Mouse (Mus musculus) heart, postnatal 25 days (tissue): ENCODE data around the gene Trcg1. TPM values are rescaled to one million over a fixed set of nuclear protein-coding genes. Genes with fewer than 3 reads are reported as not detected.
"Not testable (repeated sequence)": the region's sequence is repeated elsewhere in the genome, so short reads cannot be mapped to it uniquely, and the experiment has no call there.

ENCODE experiments used
- DNase-seq: peaks from one replicate; pipeline ENCODE4 v3.0.0; 2022; ENCODE audit warnings: low spot score
- intact Hi-C: fragments of 180-260 bp; cut with DNase I; formaldehyde crosslinking; loops from one replicate; pipeline ENCODE4 v1.15.1; 2025
- total RNA-seq, 2 experiments: library from RNA; stranded (reverse); gene quantifications; 2 replicates each; pipeline ENCODE4 v1.2.3; 2021

Trcg1 gene
- total RNA-seq: not detected

DNA sequence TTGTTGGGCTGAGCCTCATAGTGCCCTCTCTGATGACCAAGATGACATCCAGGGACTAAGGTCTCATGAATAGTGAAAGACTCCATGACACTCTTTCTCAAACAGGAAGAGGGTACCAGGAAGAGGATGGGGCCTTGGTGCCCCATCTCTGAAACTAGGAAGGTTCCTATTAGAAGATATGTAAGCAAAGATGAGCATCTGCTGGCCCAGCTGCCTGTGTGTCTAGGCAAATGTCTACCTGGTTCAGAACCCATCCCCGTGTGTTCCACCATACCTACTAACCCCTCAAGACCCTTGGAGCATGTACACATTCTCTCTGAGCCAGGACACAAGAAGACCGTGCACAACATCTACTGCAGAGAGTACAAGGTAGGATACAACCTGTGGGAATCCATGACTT lies at the start of gene Trcg1:
Gene Trcg1 (plus strand): TSS at position 301 of the 400 bp plus-strand sequence.
- no peak for DNase-seq
- intact Hi-C loops: no loop called here

- no peak for DNase-seq
- intact Hi-C loops: no loop called here
Observed at GRCm38 (mm10) chr9:57196708-57197107, 39.6 kb upstream of the Trcg1 start.

- DNase-seq: no peak
- intact Hi-C loops: no loop called here
Observed at GRCm38 (mm10) chr9:57197414-57197813, 38.9 kb upstream of the Trcg1 start.

DNA sequence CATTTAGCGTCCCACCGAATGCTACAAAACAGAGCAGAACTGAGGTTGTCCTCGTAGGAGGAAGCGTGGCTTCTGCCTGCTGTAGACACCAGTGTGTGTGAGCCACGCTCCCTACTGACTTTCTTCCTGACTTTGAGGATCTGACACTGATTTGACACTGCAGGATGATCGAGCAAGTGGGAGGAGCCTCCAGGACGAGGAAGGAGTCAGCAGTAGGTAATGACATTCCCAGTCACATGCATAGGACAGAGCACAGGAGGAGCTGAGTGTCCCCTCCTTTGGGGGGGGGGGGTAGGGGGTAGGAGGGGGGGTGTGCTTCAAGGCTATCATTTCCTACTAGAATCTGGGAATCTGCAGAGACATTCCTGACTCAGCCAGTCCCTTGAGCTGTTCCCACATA lies 33.4 kb upstream of the Trcg1 start:
- intact Hi-C loops: no loop called here
- DNase-seq: no peak

DNA sequence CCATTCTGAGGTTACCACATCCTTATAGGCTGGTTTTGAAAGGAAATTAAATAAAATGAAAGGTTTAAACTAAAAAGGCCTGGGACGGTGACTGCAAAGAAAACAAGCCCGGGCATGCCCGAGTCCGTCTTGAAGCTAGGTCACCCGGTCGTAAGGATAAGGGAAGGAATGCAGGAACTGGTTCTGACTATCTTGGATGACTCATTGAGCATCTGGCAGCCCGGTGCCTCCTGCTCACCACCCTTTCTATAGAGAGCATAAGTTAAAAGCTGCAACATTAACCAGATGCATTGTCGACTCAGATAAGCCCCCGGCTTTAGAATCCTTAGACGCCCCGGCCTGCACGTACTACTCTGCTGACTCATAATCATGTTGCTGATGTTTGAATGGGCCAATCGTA lies 32.8 kb upstream of the Trcg1 start:
- DNase-seq, intact Hi-C loops: not testable (repeated sequence)

GRCm38 (mm10) chr9:57206896-57207295 lies 29.5 kb upstream of the Trcg1 start:
- no peak for DNase-seq
- intact Hi-C loops: loop anchor here (5.0 kb wide), 1 partner anchor 310 kb away; no protein-coding TSS in a partner anchor

- DNase-seq: no peak
- intact Hi-C loops: loop anchor here (1.0 to 5.0 kb wide), 2 partner anchors 224 to 308 kb away; no protein-coding TSS in a partner anchor
Observed at GRCm38 (mm10) chr9:57209316-57209715, 27.0 kb upstream of the Trcg1 start.

GRCm38 (mm10) chr9:57212448-57213222 lies 23.7 kb upstream of the Trcg1 start:
- intact Hi-C loops: loop anchor here (5.0 kb wide), 1 partner anchor 45 kb away; no protein-coding TSS in a partner anchor
- DNase-seq: no peak

- intact Hi-C loops: loop anchor here (5.0 kb wide), 1 partner anchor 43 kb away; no protein-coding TSS in a partner anchor
- no peak for DNase-seq
Observed at GRCm38 (mm10) chr9:57214500-57214899, 21.9 kb upstream of the Trcg1 start.

DNA sequence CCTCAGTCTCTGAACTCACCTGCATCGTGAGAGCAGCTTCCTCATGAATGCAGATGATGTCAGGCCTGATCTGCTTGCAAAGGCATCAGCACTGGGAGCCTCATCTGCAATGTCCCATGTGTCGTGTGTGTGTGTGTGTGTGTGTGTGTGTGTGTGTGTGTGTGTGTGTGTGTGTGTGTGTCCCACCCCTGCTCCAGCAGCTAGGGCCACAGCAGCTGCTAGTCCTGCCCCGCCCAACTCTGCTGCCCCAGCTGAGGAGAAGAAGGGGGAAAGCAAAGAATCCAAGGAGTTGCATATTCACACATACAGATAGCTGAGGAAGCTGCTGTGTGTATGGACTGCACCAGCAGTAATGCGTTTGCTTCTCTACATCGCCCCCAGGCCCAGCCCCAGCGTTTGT lies 19.1 kb upstream of the Trcg1 start:
- DNase-seq: no peak
- intact Hi-C loops: no loop called here

- intact Hi-C loops: no loop called here
- DNase-seq: no peak
Observed at GRCm38 (mm10) chr9:57218776-57219175, 17.6 kb upstream of the Trcg1 start.

- DNase-seq: no peak
- intact Hi-C loops: no loop called here
Observed at GRCm38 (mm10) chr9:57219511-57219910, 16.8 kb upstream of the Trcg1 start.

- no peak for DNase-seq
Observed at GRCm38 (mm10) chr9:57220356-57220755, 16.0 kb upstream of the Trcg1 start.

GRCm38 (mm10) chr9:57223341-57223740 lies 13.0 kb upstream of the Trcg1 start:
- intact Hi-C loops: loop anchor here (5.0 kb wide), 1 partner anchor 331 kb away; no protein-coding TSS in a partner anchor
- DNase-seq: no peak

More at GRCm38 (mm10) chr9:57220356-57220755, 16.0 kb upstream of the Trcg1 start:
- intact Hi-C loops: loop anchor here (5.0 kb wide), 1 partner anchor 328 kb away; no protein-coding TSS in a partner anchor

DNA sequence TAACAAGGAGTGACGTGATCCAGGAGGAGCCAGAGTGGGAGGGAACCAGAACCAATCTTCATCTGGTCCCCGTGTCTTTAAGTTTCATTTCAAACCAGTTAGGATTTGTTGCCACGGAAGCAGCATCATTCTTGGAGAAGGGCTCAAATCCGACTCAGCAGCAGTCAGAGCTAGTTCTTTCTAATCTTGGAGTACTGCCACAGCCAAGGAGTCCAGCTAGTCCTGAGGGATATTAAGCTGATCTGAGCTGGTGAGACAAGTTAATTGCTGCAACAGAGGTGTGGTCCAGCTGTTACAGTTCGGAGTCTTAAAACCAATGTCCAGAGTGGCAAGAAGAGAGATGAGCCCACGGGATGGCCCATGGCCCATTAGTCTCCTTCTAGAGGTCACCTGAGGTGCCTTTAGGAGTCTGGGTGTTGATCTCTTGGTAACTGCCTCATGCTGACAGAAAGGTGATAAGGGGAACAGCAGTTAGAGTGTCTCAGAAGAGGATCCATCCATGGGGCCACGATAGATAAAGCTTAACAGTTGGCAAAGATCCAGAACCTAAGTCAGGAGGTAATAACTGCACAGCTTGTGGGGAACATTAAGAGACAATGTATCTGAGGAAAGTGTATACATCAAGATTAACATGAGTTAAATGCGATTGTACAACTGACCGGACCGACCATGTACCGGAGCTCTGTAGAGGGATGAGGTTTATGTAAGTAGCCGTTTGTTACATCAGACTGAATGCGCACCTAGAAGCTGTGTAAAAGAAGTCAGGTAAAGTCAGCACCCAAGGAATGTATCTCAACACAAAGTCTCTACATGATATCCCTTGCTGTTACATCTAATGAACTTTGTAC lies 10.4 kb upstream of the Trcg1 start:
- intact Hi-C loops: no loop called here
- no peak for DNase-seq

DNA sequence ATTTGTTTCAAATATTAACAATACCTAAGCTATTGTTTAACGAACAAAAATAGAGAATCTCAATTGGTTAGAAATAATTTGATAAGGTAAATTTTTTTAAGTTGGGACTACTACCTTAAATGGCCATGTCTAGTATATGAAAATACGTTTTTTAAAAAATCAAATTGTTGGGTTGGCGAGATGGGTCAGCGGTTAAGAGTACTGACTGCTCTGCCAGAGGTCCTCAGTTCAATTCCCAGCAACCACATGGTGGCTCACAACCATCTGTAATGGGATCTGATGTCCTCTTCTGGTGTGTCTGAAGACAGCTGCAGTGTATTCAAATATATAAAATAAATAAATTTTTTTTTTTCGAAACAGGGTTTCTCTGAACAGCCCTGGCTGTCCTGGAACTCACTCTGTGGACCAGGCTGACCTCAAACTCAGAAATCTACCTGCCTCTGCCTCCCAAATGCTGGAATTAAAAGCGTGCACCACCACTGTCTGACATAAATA lies 9.7 kb upstream of the Trcg1 start:
- intact Hi-C loops, DNase-seq: not testable (repeated sequence)

DNA sequence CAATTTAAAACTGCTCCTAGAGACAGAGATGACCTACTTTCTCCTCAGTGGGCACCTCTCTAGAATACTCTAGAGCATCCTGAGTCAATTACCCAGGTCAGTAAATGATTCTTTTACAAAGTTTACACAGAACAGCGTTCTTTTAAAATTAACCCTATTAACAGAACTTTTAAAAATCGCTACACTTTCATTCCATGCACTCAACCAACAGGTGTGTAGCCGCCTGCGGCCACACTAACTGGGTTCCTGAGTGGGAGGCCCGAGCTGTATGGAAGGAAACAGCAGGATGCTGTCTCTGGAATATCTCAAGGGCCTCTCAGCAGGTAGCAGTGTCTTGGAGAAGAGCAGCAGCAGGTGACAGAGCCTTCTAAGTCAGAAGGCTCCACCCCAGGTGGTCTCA lies 9.2 kb upstream of the Trcg1 start:
- no peak for DNase-seq
- intact Hi-C loops: no loop called here

DNA sequence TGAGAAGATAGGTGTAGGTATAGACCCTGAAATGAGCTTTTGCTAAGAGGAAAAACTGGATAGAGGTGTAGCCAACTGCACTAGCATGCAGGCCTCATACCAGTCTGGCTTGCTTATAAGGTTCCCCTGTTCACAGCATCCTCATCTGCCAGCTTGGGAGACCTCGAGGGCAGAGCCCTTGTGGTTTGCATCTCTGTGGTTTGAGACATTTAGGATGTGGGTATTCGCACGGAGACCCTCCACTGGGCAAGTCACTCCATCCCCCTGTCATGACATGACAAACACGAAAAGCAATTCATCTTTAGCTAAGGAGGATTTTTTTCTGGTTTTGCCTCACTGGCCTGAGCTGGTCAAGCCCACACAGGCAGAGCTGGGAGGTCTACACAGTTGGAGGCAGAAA lies 8.2 kb upstream of the Trcg1 start:
- intact Hi-C loops: no loop called here
- DNase-seq: no peak

DNA sequence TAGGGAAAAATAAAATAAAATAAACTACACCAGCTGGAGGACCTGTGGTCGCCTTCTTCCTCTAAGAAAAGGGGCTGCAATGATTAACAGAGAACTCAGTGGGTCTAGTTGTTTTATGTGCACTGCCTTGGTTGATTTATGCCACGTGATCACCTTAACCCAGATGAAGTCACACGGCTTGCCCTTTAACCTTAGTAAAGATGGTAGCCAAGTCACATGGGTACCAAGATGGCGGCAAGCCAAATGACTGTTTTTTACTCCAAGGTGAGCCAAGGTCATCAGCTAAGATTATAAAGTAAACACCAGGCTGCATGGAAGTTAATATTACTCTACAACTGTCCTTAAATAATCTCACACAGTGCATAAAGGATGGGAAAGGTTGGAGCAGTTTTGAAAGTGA lies 6.6 kb upstream of the Trcg1 start:
- DNase-seq: no peak
- intact Hi-C loops: no loop called here

DNA sequence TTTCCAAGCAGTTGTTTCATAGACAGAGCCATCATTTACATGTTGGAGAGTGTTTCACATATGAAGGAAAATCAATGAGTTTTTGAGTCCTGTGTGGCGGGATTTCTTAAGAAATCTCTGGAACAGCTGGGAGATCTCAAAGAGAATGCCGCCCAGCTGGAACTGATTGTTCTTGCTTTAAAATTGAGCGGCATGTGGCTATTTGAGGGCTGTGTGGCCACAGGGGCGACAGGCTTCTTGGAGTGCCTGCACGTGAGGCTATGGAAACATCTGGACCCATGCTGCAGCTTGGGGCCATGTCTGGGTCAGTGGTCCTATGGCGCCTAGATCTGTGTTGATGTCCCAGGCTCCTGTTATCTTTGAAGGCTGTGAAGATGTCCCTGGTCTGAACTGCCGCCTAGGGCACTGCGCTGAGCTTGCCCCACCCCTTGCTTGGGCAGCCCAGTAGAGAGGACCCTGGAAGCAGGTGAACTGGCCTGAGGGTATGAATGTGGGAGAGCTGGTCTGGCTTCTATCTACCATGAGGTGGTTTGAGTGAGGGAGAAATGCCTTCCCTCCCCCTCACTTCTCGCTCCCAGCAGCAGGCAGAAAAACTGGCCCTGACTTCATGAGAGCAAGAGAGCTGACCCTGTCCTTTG lies 6.1 kb upstream of the Trcg1 start:
- no peak for DNase-seq
- intact Hi-C loops: no loop called here
